Mouse (Mus musculus): ENCODE data around the gene Zfyve1.

GRCm38 (mm10) chr12:83536039-83536438 is 61.0 kb downstream of the Zfyve1 start:
- TF ChIP-seq CTCF (IDR thresholded peaks at IDR 0.05; ENCODE audit: low read depth, low read length) = no peak
- TF ChIP-seq POLR2A (IDR thresholded peaks at IDR 0.05; ENCODE audit: borderline replicate concordance, low read depth, low read length) = no peak

Data from bone marrow macrophage, adult 2 months (primary cell).